Mouse (Mus musculus): ENCODE results near the gene Igdcc3.
A peak's percentile ranks its signal among the peaks of the same experiment; 100 is the strongest.

Igdcc3 gene

GRCm38 (mm10) chr9:65120935-65121334 lies 20.1 kb upstream of the Igdcc3 start:
- Histone ChIP-seq H3K27me3 (ENCODE audit: control insufficient read depth, insufficient read depth, low read length, poor library complexity, severe bottlenecking) (no peaks in the 10 kb centered on the region), H3K36me3 (ENCODE audit: control insufficient read depth, insufficient read depth, low read length, poor library complexity, severe bottlenecking) (no peaks in the 10 kb centered on the region)
- DNase-seq (ENCODE audit: low read depth, low spot score) = peak; percentile 74

GRCm38 (mm10) chr9:65122545-65122944 lies 18.4 kb upstream of the Igdcc3 start:
- DNase-seq (ENCODE audit: low read depth, low spot score) = no peak
- Histone ChIP-seq H3K36me3 (ENCODE audit: control insufficient read depth, insufficient read depth, low read length, poor library complexity, severe bottlenecking) (no peaks in the 10 kb centered on the region), H3K27me3 (ENCODE audit: control insufficient read depth, insufficient read depth, low read length, poor library complexity, severe bottlenecking) (no peaks in the 10 kb centered on the region)

GRCm38 (mm10) chr9:65123552-65124168 lies 17.3 kb upstream of the Igdcc3 start:
- Histone ChIP-seq H3K27me3 (ENCODE audit: control insufficient read depth, insufficient read depth, low read length, poor library complexity, severe bottlenecking) (no peaks in the 10 kb centered on the region), H3K36me3 (ENCODE audit: control insufficient read depth, insufficient read depth, low read length, poor library complexity, severe bottlenecking) (no peaks in the 10 kb centered on the region)
- DNase-seq (ENCODE audit: low read depth, low spot score) = peak; percentile 52

GRCm38 (mm10) chr9:65128123-65128815 lies 12.7 kb upstream of the Igdcc3 start:
- Histone ChIP-seq H3K27me3 (ENCODE audit: control insufficient read depth, insufficient read depth, low read length, poor library complexity, severe bottlenecking) (no peaks in the 10 kb centered on the region), H3K36me3 (ENCODE audit: control insufficient read depth, insufficient read depth, low read length, poor library complexity, severe bottlenecking) (no peaks in the 10 kb centered on the region)
- DNase-seq (ENCODE audit: low read depth, low spot score) = peak; percentile 58

- no peak for DNase-seq (ENCODE audit: low read depth, low spot score)
- no peaks in the 10 kb centered on the region for H3K36me3 ChIP-seq (ENCODE audit: control insufficient read depth, insufficient read depth, low read length, poor library complexity, severe bottlenecking)
- no peaks in the 10 kb centered on the region; the same call in 1 of the 2 replicates for H3K27me3 ChIP-seq (ENCODE audit: control insufficient read depth, insufficient read depth, low read length, poor library complexity, severe bottlenecking)
Observed at GRCm38 (mm10) chr9:65131717-65132116, 9.3 kb upstream of the Igdcc3 start.

- H3K36me3 ChIP-seq (ENCODE audit: control insufficient read depth, insufficient read depth, low read length, poor library complexity, severe bottlenecking) = no peaks in the 10 kb centered on the region
- peak; percentile 91 for DNase-seq (ENCODE audit: low read depth, low spot score)
- H3K27me3 ChIP-seq (ENCODE audit: control insufficient read depth, insufficient read depth, low read length, poor library complexity, severe bottlenecking) = no peaks in the 10 kb centered on the region; the same call in 1 of the 2 replicates
Observed at GRCm38 (mm10) chr9:65133739-65134138, 7.2 kb upstream of the Igdcc3 start.

- Histone ChIP-seq H3K36me3 (ENCODE audit: control insufficient read depth, insufficient read depth, low read length, poor library complexity, severe bottlenecking) (no peaks in the 10 kb centered on the region), H3K27me3 (ENCODE audit: control insufficient read depth, insufficient read depth, low read length, poor library complexity, severe bottlenecking) (no peaks in the 10 kb centered on the region; the same call in 1 of the 2 replicates)
- DNase-seq (ENCODE audit: low read depth, low spot score) = no peak
Observed at GRCm38 (mm10) chr9:65135126-65135525, 5.9 kb upstream of the Igdcc3 start.

- DNase-seq (ENCODE audit: low read depth, low spot score) = no peak
- Histone ChIP-seq H3K27me3 (ENCODE audit: control insufficient read depth, insufficient read depth, low read length, poor library complexity, severe bottlenecking) (no peaks in the 10 kb centered on the region; the same call in 1 of the 2 replicates), H3K36me3 (ENCODE audit: control insufficient read depth, insufficient read depth, low read length, poor library complexity, severe bottlenecking) (no peaks in the 10 kb centered on the region)
Observed at GRCm38 (mm10) chr9:65140491-65140890, 498 bp upstream of the Igdcc3 start.

GRCm38 (mm10) chr9:65141306-65141975 lies 452 bp downstream of the Igdcc3 start:
- no peaks in the 10 kb centered on the region; the same call in 1 of the 2 replicates for H3K27me3 ChIP-seq (ENCODE audit: control insufficient read depth, insufficient read depth, low read length, poor library complexity, severe bottlenecking)
- no peaks in the 10 kb centered on the region for H3K36me3 ChIP-seq (ENCODE audit: control insufficient read depth, insufficient read depth, low read length, poor library complexity, severe bottlenecking)
- DNase-seq (ENCODE audit: low read depth, low spot score) = peak; percentile 31

- DNase-seq (ENCODE audit: low read depth, low spot score) = no peak
- no peaks in the 10 kb centered on the region for H3K36me3 ChIP-seq (ENCODE audit: control insufficient read depth, insufficient read depth, low read length, poor library complexity, severe bottlenecking)
- no peaks in the 10 kb centered on the region; the same call in 1 of the 2 replicates for H3K27me3 ChIP-seq (ENCODE audit: control insufficient read depth, insufficient read depth, low read length, poor library complexity, severe bottlenecking)
Observed at GRCm38 (mm10) chr9:65141976-65142318, 958 bp downstream of the Igdcc3 start.

GRCm38 (mm10) chr9:65142399-65142798 lies 1.4 kb downstream of the Igdcc3 start:
- DNase-seq (ENCODE audit: low read depth, low spot score) = no peak
- Histone ChIP-seq H3K27me3 (ENCODE audit: control insufficient read depth, insufficient read depth, low read length, poor library complexity, severe bottlenecking) (no peaks in the 10 kb centered on the region; the same call in 1 of the 2 replicates), H3K36me3 (ENCODE audit: control insufficient read depth, insufficient read depth, low read length, poor library complexity, severe bottlenecking) (no peaks in the 10 kb centered on the region)

- no peak for DNase-seq (ENCODE audit: low read depth, low spot score)
- Histone ChIP-seq H3K27me3 (ENCODE audit: control insufficient read depth, insufficient read depth, low read length, poor library complexity, severe bottlenecking) (no peaks in the 10 kb centered on the region; the same call in 1 of the 2 replicates), H3K36me3 (ENCODE audit: control insufficient read depth, insufficient read depth, low read length, poor library complexity, severe bottlenecking) (no peaks in the 10 kb centered on the region)
Observed at GRCm38 (mm10) chr9:65146001-65146400, 5.0 kb downstream of the Igdcc3 start.

- Histone ChIP-seq H3K36me3 (ENCODE audit: control insufficient read depth, insufficient read depth, low read length, poor library complexity, severe bottlenecking) (no peaks in the 10 kb centered on the region), H3K27me3 (ENCODE audit: control insufficient read depth, insufficient read depth, low read length, poor library complexity, severe bottlenecking) (no peaks in the 10 kb centered on the region)
- no peak for DNase-seq (ENCODE audit: low read depth, low spot score)
Observed at GRCm38 (mm10) chr9:65148507-65148906, 7.5 kb downstream of the Igdcc3 start.

- Histone ChIP-seq H3K27me3 (ENCODE audit: control insufficient read depth, insufficient read depth, low read length, poor library complexity, severe bottlenecking) (no peaks in the 10 kb centered on the region), H3K36me3 (ENCODE audit: control insufficient read depth, insufficient read depth, low read length, poor library complexity, severe bottlenecking) (no peaks in the 10 kb centered on the region)
- DNase-seq (ENCODE audit: low read depth, low spot score) = no peak
Observed at GRCm38 (mm10) chr9:65152711-65153330, 11.8 kb downstream of the Igdcc3 start.

- Histone ChIP-seq H3K27me3 (ENCODE audit: control insufficient read depth, insufficient read depth, low read length, poor library complexity, severe bottlenecking) (no peaks in the 10 kb centered on the region), H3K36me3 (ENCODE audit: control insufficient read depth, insufficient read depth, low read length, poor library complexity, severe bottlenecking) (no peaks in the 10 kb centered on the region)
- DNase-seq (ENCODE audit: low read depth, low spot score) = no peak
Observed at GRCm38 (mm10) chr9:65153331-65153711, 12.3 kb downstream of the Igdcc3 start.

Measured in splenic B cell, adult 2 months (primary cell).